Mouse (Mus musculus): ENCODE results near the gene Ubac1.

GRCm38 (mm10) chr2:26020714-26021560, 610 bp downstream of the Ubac1 start:
- TF ChIP-seq CTCF (IDR thresholded peaks at IDR 0.05; ENCODE audit: low read depth, low read length) = no peak
- TF ChIP-seq TAL1 (conservative IDR thresholded peaks at IDR 0.05; ENCODE audit: low read depth, low read length) = no peak
